Mouse (Mus musculus) forebrain, embryonic 14.5 days (tissue): ENCODE results near the gene Gm43302. TPM values are rescaled to one million over a fixed set of nuclear protein-coding genes. Genes with fewer than 3 reads are reported as not detected.
"Not testable (repeated sequence)": the region's sequence is repeated elsewhere in the genome, so short reads cannot be mapped to it uniquely, and the experiment has no call there.

ENCODE experiments used
- ATAC-seq: fragments of 200-750 bp; cut with Nextera tagmentation; 2 replicates; pipeline ENCODE4 v1.8.0; 2017; ENCODE audit warnings: mild to moderate bottlenecking, moderate library complexity
- DNase-seq: peaks from one replicate; pipeline ENCODE4 v3.0.0-alpha.2; 2015; ENCODE audit warnings: low spot score
- H3K27ac ChIP-seq: fragments of 300-500 bp; sonication (generic); 2 replicates; pipeline ENCODE4 v1.5.1; 2014; ENCODE audit warnings: low read depth, mild to moderate bottlenecking, control low read depth, low read length, moderate library complexity
- H3K27me3 ChIP-seq: fragments of 300-500 bp; sonication (generic); replicated peaks from 2 replicates; pipeline ENCODE4 v1.6.1; 2014; ENCODE audit warnings: low read length, control low read depth, mixed read lengths; ENCODE audit not compliant: control insufficient read depth, insufficient read depth
- H3K36me3 ChIP-seq: fragments of 300-500 bp; sonication (generic); 2 replicates; pipeline ENCODE4 v1.6.1; 2014; ENCODE audit warnings: low read length, control low read depth; ENCODE audit not compliant: control insufficient read depth, insufficient read depth
- H3K4me1 ChIP-seq: fragments of 300-500 bp; sonication (generic); 2 replicates; pipeline ENCODE4 v1.6.1; 2014; ENCODE audit warnings: antibody characterized with exemption, low read length, control low read depth; ENCODE audit not compliant: control insufficient read depth, insufficient read depth
- H3K4me2 ChIP-seq: fragments of 300-500 bp; sonication (generic); 2 replicates; pipeline ENCODE4 v1.6.1; 2014; ENCODE audit warnings: mild to moderate bottlenecking, control low read depth, low read length
- H3K4me3 ChIP-seq: fragments of 300-500 bp; sonication (generic); 2 replicates; pipeline ENCODE4 v1.5.1; 2014; ENCODE audit warnings: low read depth, low read length, control low read depth
- H3K9ac ChIP-seq: fragments of 300-500 bp; sonication (generic); 2 replicates; pipeline ENCODE4 v1.6.1; 2014; ENCODE audit warnings: mild to moderate bottlenecking, low read length, control low read depth, moderate library complexity
- H3K9me3 ChIP-seq: fragments of 300-500 bp; sonication (generic); replicated peaks from 2 replicates; pipeline ENCODE4 v1.6.1; 2016; ENCODE audit warnings: low read length, control low read depth, mixed read lengths; ENCODE audit not compliant: control insufficient read depth
- WGBS: fragments of 180-500 bp; shearing (Covaris S2); extraction: QIAGEN DNeasy Blood & Tissue Kit; methylation state at CpG from one replicate; pipeline ENCODE4 v1.1.7; 2014; 5-methylcytosine and 5-hydroxymethylcytosine counted together
- polyA plus RNA-seq: library from polyadenylated mRNA; unstranded; fragments of >200 nt; fragmentation: Nextera tagmentation; extraction: Ambion mirVana; gene quantifications from 2 replicates; pipeline ENCODE4 v1.2.1, GENCODE M21; 2014

Gm43302 gene
- polyA plus RNA-seq, 1 experiment from 2014 or later, result 0.39 TPM

- H3K4me1 ChIP-seq, result no peaks in the 10 kb centered on the region
- no peak overlapping the region for H3K4me2 ChIP-seq
- H3K9me3 ChIP-seq, result no peaks in the 10 kb centered on the region
- H3K27me3 ChIP-seq, result no peaks in the 10 kb centered on the region
- no peak overlapping the region for H3K4me3 ChIP-seq
- no peak overlapping the region for H3K9ac ChIP-seq
- no peaks in the 10 kb centered on the region for H3K36me3 ChIP-seq
- no peak overlapping the region for H3K27ac ChIP-seq
- DNase-seq, result no peak
- WGBS, result 9% methylated on average over 2 of the region's 2 CpGs
- no peak for ATAC-seq
Measured at GRCm38 (mm10) chr5:105301531-105301930, 8.0 kb upstream of the Gm43302 start.

- 61% methylated on average over 3 of the region's 3 CpGs for WGBS
- H3K4me3 ChIP-seq, result no peak overlapping the region
Measured at GRCm38 (mm10) chr5:105295746-105296145, 2.3 kb upstream of the Gm43302 start.

DNA sequence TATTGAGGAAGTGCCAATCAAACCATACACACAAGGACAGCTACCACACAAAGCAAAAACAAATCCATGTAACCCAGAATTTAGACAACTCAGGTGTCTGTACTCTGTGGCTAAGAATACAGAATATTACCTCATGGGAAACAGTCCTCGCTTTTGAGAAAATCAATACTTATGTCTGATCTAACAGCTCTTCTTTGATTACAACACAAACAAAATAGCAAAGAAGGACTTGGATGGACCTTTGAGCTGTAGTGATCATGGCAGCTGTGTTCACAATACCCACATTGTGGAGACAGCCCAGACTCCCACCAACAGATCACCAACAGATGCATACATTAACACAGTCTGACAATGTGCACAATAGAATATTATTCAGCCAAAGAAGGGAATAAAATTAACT, 1.0 kb downstream of the Gm43302 start:
- ATAC-seq (no peak), DNase-seq (no peak)
- Histone ChIP-seq H3K27me3 (no peaks in the 10 kb centered on the region), H3K4me3 (no peak overlapping the region), H3K4me2 (no peak overlapping the region), H3K27ac (no peak overlapping the region), H3K4me1 (no peaks in the 10 kb centered on the region), H3K36me3 (no peaks in the 10 kb centered on the region), H3K9ac (no peak overlapping the region), H3K9me3 (no peaks in the 10 kb centered on the region)
- 79% methylated on average over 1 of the region's 1 CpGs for WGBS

More at GRCm38 (mm10) chr5:105295746-105296145, 2.3 kb upstream of the Gm43302 start:
- no peak for ATAC-seq
- no peaks in the 10 kb centered on the region for H3K9me3 ChIP-seq
- no peaks in the 10 kb centered on the region for H3K36me3 ChIP-seq
- H3K27ac ChIP-seq, result no peak overlapping the region
- H3K4me2 ChIP-seq, result no peak overlapping the region
- no peak for DNase-seq
- H3K9ac ChIP-seq, result no peak overlapping the region
- H3K4me1 ChIP-seq, result no peaks in the 10 kb centered on the region
- H3K27me3 ChIP-seq, result no peaks in the 10 kb centered on the region

- H3K9ac ChIP-seq, result not testable (repeated sequence)
- WGBS, result 84% methylated on average over 3 of the region's 3 CpGs
Measured at GRCm38 (mm10) chr5:105290921-105291320, 2.6 kb downstream of the Gm43302 start.

GRCm38 (mm10) chr5:105260673-105261072, 32.8 kb downstream of the Gm43302 start:
- not testable (repeated sequence) for H3K4me2 ChIP-seq, H3K9me3 ChIP-seq, H3K36me3 ChIP-seq, DNase-seq, H3K27ac ChIP-seq, H3K4me3 ChIP-seq, H3K4me1 ChIP-seq, H3K9ac ChIP-seq, H3K27me3 ChIP-seq, ATAC-seq
- no CpG with 5 or more reads among the region's 3 CpGs for WGBS

More at GRCm38 (mm10) chr5:105290921-105291320, 2.6 kb downstream of the Gm43302 start:
- H3K4me1 ChIP-seq, H3K27me3 ChIP-seq, DNase-seq, H3K27ac ChIP-seq, H3K4me3 ChIP-seq, H3K9me3 ChIP-seq, H3K4me2 ChIP-seq, ATAC-seq, H3K36me3 ChIP-seq: not testable (repeated sequence)

DNA sequence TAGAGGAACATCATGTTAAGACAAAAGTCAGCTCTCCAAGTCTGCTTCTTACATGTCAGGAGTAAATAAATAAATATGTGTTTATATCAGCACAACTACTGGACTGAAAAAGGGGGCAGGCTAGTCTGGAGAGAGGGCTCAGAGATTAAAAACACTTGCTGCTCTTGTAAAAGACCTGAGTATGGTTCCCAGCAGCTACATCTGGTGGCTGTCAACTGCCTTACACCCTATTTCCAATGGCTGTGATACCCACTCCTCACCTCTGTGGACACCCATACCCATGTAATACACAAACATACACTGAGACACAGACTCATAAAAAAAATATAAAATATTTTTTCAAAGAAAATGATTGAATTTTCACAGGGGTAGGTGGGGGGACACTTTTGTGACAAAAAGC, 41.0 kb downstream of the Gm43302 start:
- H3K4me1 ChIP-seq, result no peaks in the 10 kb centered on the region
- no peaks in the 10 kb centered on the region for H3K9me3 ChIP-seq
- H3K36me3 ChIP-seq, result no peaks in the 10 kb centered on the region
- no peak overlapping the region for H3K4me2 ChIP-seq
- no peak overlapping the region for H3K4me3 ChIP-seq
- DNase-seq (no peak), ATAC-seq (no peak)
- H3K9ac ChIP-seq, result no peak overlapping the region
- H3K27me3 ChIP-seq, result no peaks in the 10 kb centered on the region
- no peak overlapping the region for H3K27ac ChIP-seq

GRCm38 (mm10) chr5:105244741-105245140, 48.8 kb downstream of the Gm43302 start:
- not testable (repeated sequence) for H3K27me3 ChIP-seq, H3K4me3 ChIP-seq, H3K27ac ChIP-seq, DNase-seq, H3K9ac ChIP-seq, H3K9me3 ChIP-seq, H3K4me2 ChIP-seq, ATAC-seq, H3K36me3 ChIP-seq, H3K4me1 ChIP-seq
- 85% methylated on average over 3 of the region's 3 CpGs for WGBS

DNA sequence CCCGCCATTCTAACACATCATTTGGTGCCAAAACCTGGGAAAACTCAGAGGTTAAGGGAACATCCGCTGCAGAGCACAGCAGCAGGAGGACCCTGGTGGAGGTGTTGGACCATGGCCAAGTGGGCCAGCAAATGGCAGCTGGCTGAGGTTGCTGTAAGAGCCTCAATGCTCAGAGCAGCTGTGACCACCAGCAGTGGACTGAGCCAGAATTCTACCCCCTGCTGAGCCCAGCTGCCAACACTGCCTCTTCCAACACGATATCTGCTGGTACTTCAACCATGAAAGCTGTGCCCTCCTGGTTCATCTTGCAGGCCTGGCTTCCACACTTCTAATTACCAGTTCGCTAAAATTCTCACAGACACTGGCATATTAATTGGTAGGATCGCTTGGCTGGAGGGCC, 52.5 kb downstream of the Gm43302 start:
- peak; percentile 0 for DNase-seq
- H3K27me3 ChIP-seq, H3K27ac ChIP-seq, H3K4me2 ChIP-seq, H3K36me3 ChIP-seq, H3K9ac ChIP-seq, H3K9me3 ChIP-seq, H3K4me1 ChIP-seq, H3K4me3 ChIP-seq: not testable (repeated sequence)
- WGBS, result 52% methylated on average over 5 of the region's 5 CpGs
- peak; percentile 23; the same call in 1 of the 2 replicates for ATAC-seq

- DNase-seq, H3K27me3 ChIP-seq, H3K27ac ChIP-seq, H3K4me2 ChIP-seq, H3K4me1 ChIP-seq, H3K4me3 ChIP-seq, ATAC-seq, H3K9me3 ChIP-seq, H3K36me3 ChIP-seq, H3K9ac ChIP-seq: not testable (repeated sequence)
Measured at GRCm38 (mm10) chr5:105239483-105240047, 53.9 kb downstream of the Gm43302 start, which contains the start of gene Gbp10. Gene Gbp10, minus strand, starts transcription at chr5:105239533.
